9 mouse cellular contexts compared by ENCODE assay signal in the genomic region with DNA sequence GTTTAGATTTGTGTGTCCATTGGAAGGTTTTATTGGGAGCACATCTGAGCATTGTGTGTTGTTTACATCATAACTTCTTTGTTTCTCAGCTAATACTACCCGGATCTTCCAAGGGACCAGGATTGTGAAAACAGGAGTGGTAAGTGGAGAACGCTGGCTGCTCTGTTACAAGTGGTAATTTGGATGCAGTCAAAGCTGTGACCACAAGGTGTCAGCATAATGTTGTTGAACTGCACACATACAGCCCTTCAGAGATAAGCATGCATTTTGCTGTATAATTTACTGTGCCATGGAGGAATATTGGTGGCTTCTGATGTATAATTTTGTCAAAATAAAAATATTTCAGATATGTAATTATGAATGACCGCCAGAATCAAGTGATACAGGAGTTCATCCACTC.
DNase-seq lines count a peak whose midpoint lies in the region; ATAC-seq and TF ChIP-seq lines count a peak whose summit lies in the region.
"Had no signal": no experiment of that assay in that cellular context is flagged by ENCODE, and none has a peak within 500 bp of the region (broad histone marks: within the 10 kb centered on the region; RNA-seq: fewer than 3 reads in every experiment).

No protein-coding gene starts in this region.

- H3K4me3 ChIP-seq in lung, adult 2 months (replicated peaks; ENCODE audit: extremely low read depth, low read depth, low read length): no peak overlapping the region
- H3K4me3 ChIP-seq: megakaryocyte, embryonic 14.5 days had no signal

- DNase-seq in thymus, postnatal 4 days: peak; percentile 28
- DNase-seq in thymus, adult 18-20 months: no peak
- DNase-seq in cerebellum, postnatal 25 days: peak; percentile 61 to 81
- DNase-seq in kidney, postnatal 14 days: peak; percentile 71
- DNase-seq in lung, adult 2 months: peak; percentile 39
- DNase-seq in retina, adult 2 months (ENCODE audit: low read depth, low spot score): peak; percentile 28
- no peak for DNase-seq in spleen, adult 12 weeks (ENCODE audit: low spot score)

- peak; percentile 44; the same call in 1 of the 2 replicates for TF ChIP-seq CTCF in lung, adult 2 months (IDR thresholded peaks at IDR 0.05; ENCODE audit: insufficient read depth, low read length)

- ATAC-seq in granulocyte monocyte progenitor cell, adult 5-6 weeks (replicated peaks; ENCODE audit: poor library complexity, severe bottlenecking): peak; percentile 46; the same call in 1 of the 2 replicates

- no peak for TF ChIP-seq POLR2A in lung, adult 2 months (IDR thresholded peaks at IDR 0.05; ENCODE audit: borderline replicate concordance, extremely low read depth, low read depth, low read length)

- 37% methylated on average over 3 of the region's 3 CpGs for WGBS in lung, adult 2 months

- no peaks in the 10 kb centered on the region for H3K4me1 ChIP-seq in lung, adult 2 months (ENCODE audit: control insufficient read depth, insufficient read depth, low read length)
- H3K4me1 ChIP-seq: megakaryocyte, embryonic 14.5 days had no signal

Comparison
In these comparisons a context has a peak if more than half of its experiments do, and no peak if none do; other contexts are left out.
1. DNase-seq: peak in thymus, postnatal 4 days (single experiment), cerebellum, postnatal 25 days (2 of 2), kidney, postnatal 14 days (single experiment), lung, adult 2 months (single experiment) and retina, adult 2 months (single experiment); none in thymus, adult 18-20 months (0 of 2) and spleen, adult 12 weeks (single experiment).